Mouse (Mus musculus): Measurements from ENCODE around the gene Rnf113a2. TPM values are rescaled to one million over a fixed set of nuclear protein-coding genes. Genes with fewer than 3 reads are reported as not detected.

Rnf113a2 gene
- polyA plus RNA-seq (2012; rRNA removed; ENCODE audit: low replicate concordance), result 2.7 and 4.5 TPM in 2 replicates

DNA sequence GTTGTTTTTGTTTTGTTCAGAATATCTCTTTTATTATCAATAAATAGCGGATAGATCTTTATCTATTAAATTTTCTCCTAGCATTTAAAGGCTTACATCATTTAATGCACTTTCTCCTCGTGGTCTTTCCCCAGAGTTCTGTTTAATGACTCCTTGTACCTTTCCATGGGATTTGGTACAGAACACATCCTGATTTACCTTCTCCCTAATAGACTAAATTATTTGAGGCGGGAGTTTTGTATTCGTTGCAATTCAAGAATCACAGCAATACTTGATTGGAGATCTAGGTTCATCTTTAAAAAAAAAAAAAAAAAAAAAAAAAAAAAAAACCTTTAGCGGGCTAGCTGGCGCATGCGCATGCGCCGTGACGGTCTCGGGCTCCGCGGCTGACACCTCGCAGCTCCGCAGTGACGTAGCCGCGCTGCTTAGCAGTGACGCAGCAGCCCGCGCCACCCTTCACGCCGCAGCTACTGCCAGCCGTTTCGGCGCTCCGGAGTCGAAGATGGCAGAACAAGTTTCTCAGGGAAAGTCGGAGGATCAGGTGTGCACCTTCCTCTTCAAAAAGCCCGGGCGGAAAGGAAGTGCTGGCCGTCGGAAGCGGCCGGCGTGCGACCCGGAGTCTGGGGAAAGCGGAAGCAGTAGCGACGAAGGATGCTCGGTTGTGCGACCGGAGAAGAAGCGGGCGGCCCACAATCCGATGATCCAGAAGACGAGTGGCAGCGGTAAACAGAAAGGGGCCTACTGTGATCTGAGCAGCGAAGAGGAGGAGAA is at the start of gene Rnf113a2:
TSS of gene Rnf113a2 (plus strand) at position 363 of the 771 bp plus-strand sequence.

DNA sequence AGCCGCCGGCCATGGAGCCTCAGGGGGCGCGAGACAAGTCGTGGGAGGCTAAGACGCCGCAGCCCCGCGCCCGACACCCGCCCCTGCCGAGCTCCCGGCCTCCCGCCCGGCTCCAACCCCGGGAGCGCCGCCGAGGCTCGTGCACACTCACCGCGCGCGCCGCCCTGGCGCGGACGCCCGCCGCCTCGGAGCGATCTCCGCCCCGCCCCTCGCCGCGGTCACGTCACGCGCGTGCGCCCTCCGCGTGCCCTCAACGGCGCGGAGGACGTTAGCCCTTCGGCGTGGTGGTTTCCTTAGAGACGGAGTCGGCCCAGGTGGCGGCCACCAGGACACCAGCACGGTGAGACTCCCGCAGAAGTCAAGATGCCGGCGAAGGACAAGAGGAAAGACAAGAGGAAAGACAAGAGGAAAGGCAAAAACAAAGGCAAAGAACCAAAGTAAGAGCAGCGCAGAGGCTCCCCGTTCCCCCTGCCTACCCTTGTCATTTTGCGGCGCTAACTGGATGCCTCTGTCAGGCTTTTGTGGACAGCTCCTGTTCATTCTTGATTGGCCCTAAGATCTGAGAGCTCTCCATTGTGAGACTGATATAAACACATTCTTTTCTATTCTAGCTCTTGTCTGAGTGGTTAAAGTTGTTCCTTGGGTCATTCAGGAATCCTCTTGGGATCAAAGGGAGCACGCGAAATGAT is 8.0 kb upstream of the Rnf113a2 start, which contains the start of the genes Entpd5 and Bbof1:
TSS of gene Entpd5 (minus strand) at position 211 of the 689 bp plus-strand sequence.
TSS of gene Bbof1 (plus strand) at position 253 of the 689 bp plus-strand sequence.

DNA sequence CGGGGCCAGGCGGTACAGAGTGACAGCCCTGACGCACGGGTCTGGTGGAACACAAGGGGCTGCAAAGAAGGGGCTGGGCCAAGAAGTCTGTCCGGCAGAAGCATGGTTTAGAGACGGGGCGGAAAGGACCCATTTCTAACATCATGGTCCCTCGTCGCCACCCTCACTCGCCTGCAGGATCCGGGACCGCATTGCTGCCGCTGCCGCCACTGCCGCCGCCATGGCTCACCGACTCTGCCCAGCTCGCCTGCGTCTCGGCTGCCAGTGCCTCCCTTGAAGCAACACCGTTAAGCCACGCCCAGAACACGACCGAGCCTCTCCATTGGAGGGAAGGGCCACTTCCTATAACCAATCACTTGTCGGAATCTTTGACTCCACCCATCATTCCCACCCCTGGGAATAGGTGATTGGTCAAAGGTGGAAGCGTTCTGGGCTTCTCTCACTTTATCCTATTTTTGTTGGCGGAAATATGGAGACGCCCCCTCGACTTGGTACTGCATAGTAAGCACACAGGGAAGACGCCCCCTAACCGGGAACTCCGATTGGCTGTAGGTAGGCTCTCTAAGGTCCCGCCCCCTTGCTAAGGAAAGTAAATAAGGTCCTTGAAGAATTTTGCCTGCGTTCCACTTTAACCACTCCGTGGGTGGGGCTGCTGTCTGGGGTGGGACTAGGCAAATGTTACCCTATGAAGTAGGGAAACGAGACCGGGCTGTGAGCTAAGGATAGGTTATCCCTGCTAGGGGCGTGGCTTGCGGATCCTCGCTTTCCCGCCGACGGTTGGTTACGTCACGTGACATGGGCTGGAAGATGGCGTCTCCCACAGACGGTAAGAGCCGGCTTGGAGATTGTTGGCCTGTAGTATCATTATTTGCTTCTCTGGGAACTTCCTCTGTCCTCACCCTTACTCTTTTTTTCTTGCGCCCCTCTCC is 34.0 kb downstream of the Rnf113a2 start, which contains the start of the genes Aldh6a1 and Lin52:
TSS of gene Aldh6a1 (minus strand) at position 287 of the 929 bp plus-strand sequence.
TSS of gene Lin52 (plus strand) at position 705 of the 929 bp plus-strand sequence.

Other genes starting within 250 kb of the Rnf113a2 start
- gene Elmsan1, start 198.3 kb upstream of the Rnf113a2 start, polyA plus RNA-seq (2012; rRNA removed; ENCODE audit: low replicate concordance), result 16.9 and 31.0 TPM in 2 replicates
- gene Ptgr2, start 132.0 kb upstream of the Rnf113a2 start, polyA plus RNA-seq (2012; rRNA removed; ENCODE audit: low replicate concordance), result 9.0 and 17.3 TPM in 2 replicates
- 14.3 and 25.5 TPM in 2 replicates for gene Zfp410, start 100.3 kb upstream of the Rnf113a2 start, polyA plus RNA-seq (2012; rRNA removed; ENCODE audit: low replicate concordance)
- gene Coq6, start 55.5 kb upstream of the Rnf113a2 start, polyA plus RNA-seq (2012; rRNA removed; ENCODE audit: low replicate concordance), result 56.7 and 97.7 TPM in 2 replicates
- 0.73 and 1.6 TPM in 2 replicates for gene Fam161b, start 55.4 kb upstream of the Rnf113a2 start, polyA plus RNA-seq (2012; rRNA removed; ENCODE audit: low replicate concordance)
- 9.5 and 21.1 TPM in 2 replicates for gene Entpd5, start 8.2 kb upstream of the Rnf113a2 start, polyA plus RNA-seq (2012; rRNA removed; ENCODE audit: low replicate concordance)
- gene Bbof1, start 8.1 kb upstream of the Rnf113a2 start, polyA plus RNA-seq (2012; rRNA removed; ENCODE audit: low replicate concordance), result 0.11 and 0.32 TPM in 2 replicates
- 47.1 and 147 TPM in 2 replicates for gene Aldh6a1, start 33.8 kb downstream of the Rnf113a2 start, polyA plus RNA-seq (2012; rRNA removed; ENCODE audit: low replicate concordance)
- 10.2 and 27.2 TPM in 2 replicates for gene Lin52, start 34.2 kb downstream of the Rnf113a2 start, polyA plus RNA-seq (2012; rRNA removed; ENCODE audit: low replicate concordance)
- gene Vsx2, start 152.6 kb downstream of the Rnf113a2 start, polyA plus RNA-seq (2012; rRNA removed; ENCODE audit: low replicate concordance), result not detected in 2 replicates
- 24.8 and 40.2 TPM in 2 replicates for gene Abcd4, start 200.2 kb downstream of the Rnf113a2 start, polyA plus RNA-seq (2012; rRNA removed; ENCODE audit: low replicate concordance)
- not detected in 2 replicates for gene Vrtn, start 223.8 kb downstream of the Rnf113a2 start, polyA plus RNA-seq (2012; rRNA removed; ENCODE audit: low replicate concordance)

Data from mammary gland, adult 2 months (tissue).